Mouse (Mus musculus) spleen, postnatal 36 days (tissue): ENCODE data around the gene Lcn10.
"Not testable (repeated sequence)": the region's sequence is repeated elsewhere in the genome, so short reads cannot be mapped to it uniquely, and the experiment has no call there.

ENCODE experiments used
- DNase-seq, 2 experiments: peaks; one replicate each; pipeline ENCODE4 v3.0.0; 2022; ENCODE audit warnings: low spot score in 2 of 2, mixed read lengths in 1 of 2

Lcn10 gene

DNA sequence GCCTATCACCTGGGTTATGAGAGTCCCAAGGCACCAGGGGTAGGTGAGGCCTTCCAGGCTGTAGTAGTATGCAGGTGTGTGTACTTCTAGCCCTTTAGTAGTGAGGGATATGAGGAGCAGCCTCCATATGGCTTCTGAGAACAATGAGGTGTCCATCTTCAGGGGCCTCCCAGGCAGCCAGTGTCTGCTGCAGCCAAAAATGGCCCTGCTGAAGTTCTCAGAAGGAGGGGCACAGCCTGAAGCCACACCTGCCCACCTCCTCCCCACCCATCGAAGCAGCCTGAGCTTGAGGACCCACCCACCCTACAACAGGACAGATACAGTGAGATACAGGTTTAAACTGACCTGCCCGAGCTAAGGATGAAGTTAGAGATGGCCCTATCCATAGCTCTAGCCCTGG is at the start of gene Lcn10:
Gene Lcn10, plus strand, starts transcription at position 301 of the 400 bp plus-strand sequence.
- DNase-seq: no peak

DNA sequence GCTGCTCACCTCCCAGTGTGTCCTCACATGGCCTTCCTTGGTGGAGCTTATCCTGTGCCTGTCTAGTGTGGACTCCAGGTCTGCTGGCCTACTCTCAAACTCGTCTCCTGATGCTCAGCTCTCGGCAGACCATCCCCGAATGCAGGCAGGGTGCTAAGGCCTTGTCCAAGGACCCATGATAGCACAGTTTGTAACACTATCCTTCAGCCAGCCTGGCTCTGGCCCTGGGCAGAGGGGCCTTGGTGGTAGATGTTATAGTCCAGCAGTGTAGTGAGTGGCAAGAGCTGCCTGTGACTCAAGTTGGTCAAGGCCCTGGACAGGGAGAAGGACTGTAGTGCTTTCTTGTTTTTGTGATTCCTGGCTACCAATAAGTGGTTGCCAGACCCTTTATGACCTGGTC is 48.9 kb upstream of the Lcn10 start:
- no peak for DNase-seq

DNA sequence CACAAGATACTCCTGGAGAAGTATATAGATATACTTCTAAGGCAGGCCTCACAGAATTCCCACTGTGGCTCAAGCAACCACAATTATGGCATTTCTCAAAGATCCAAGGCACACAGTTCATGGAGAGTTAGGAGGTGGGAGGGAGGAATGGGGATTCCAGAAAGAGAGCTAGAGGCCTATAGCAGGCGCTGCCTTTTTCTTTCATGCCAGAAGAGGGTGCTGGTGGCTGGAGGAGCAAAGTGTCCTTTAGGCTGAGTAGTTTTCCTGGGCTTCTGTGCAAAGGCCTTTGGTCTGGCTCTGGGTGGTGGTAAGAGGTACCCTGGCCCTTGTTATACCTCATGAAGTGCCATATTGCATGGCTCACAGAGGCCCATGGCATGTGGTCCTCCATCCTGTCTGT is 48.5 kb upstream of the Lcn10 start:
- DNase-seq: no peak

DNA sequence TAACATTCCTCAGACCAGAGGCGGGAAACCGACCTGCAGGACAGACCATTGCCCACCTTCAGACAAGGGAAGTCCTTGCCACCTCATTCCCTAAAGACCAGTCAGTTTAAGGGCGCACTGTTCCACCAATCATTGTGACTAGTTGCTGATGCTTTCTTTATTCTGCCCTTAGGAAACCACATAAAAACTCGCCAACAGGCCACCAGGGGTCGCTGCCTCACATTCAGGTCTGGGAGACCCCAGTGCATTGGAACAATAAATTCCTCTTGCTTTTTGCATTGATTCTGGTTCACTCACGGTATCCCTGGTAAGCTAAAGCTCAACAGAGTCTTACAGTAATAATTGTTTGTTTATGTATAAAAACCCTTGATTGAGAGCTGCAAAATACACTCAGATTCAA is 42.6 kb upstream of the Lcn10 start:
- no peak for DNase-seq

DNA sequence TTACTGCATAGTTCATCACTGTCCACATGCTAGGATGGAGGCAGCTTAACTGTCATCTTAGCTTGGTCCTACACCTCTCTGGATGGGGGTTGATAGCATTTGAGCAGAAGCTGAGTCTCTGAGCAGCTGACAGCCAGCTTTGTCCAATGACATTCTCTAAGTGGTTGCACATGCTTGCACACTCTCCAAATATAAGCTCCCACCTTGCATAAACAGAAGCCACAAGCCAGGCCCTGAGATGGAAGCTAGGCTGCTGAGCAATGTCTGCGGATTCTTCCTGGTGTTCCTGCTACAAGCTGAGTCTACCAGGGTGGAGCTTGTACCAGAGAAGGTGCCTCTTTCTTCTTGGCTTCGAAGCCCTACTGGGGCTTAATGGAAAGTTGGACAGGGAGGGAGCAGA is 29.6 kb upstream of the Lcn10 start, which contains the start of gene Lcn8:
Gene Lcn8, plus strand, starts transcription at position 219 of the 400 bp plus-strand sequence.
- DNase-seq: no peak

DNA sequence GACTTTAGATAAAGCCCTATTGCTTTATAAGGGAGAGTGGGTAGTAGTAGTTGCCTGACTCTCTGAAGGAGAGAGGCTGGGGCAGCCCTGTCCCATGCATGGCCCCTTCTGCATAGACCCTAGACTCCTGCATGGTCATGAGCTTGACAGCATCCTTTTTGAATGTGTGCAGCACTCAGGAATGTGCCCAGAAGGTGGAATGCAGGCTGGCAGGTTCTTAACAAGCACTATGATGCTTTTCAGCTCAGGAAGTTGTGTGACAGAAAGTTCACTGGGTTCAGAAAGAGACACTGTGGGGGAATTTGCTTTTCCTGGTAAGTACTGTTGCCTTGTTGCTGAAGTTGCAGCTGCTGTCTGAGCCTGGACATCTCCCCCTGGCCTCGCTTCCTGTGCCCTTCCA is 28.0 kb upstream of the Lcn10 start:
- no peak for DNase-seq

DNA sequence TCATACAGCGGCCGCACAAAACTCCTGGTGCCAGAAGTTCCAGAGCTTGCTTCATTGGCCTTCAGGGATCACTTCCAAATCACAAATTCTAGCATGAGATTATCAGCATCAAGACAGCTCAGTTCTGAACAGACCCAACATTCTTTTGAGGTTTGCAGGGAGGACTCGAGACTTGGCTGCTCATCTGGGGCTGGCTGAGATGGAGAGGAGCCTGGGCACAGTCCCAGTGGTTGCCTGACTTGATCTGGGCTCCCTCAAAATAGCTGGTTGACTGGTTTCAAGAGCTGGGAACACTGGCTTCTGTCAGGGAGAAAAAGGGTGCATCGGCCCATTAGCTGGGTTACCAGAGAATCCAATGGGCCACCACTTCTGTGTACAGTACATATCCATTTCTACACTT is 25.8 kb upstream of the Lcn10 start:
- DNase-seq: no peak

DNA sequence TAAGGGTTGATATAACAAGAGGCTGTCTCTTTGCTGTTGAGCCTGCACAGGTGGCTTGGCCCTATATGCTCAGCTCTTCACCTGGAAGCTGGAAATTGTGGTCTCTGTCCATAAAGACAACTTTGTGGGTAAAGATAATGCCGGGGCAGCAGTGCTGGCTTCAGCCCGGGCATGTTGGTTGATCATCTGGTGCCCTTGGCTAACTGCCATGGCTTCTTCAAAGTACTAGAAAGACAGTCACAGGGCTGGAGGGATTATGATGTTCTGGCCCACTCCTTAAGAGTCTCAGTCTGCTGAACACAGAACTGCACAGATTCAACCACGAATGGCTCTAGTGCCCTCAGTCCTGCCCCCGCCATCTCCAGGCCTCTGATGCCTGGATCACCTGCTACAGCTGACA is 25.3 kb upstream of the Lcn10 start:
- no peak for DNase-seq

DNA sequence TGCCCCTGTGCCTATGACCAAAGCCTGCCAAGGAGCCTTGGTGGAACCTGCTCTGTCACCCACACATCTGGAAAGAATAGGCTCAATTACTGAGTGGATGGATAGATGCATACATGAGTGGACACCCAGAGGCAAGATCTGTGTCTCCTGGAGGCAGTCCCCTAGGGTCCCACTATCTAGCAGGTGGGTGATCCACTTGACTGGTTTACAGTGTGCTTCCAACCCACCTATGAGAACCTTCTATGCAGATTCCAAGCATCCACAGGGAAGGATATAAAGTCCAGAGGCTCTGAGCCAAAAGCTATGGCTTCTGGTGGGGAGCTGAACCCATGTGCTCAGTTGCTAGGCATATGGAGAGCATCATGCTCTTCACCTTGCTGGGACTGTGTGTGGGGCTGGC is 24.9 kb upstream of the Lcn10 start, which contains the start of gene Lcn5:
Gene Lcn5, plus strand, starts transcription at position 301 of the 400 bp plus-strand sequence.
- DNase-seq: no peak

DNA sequence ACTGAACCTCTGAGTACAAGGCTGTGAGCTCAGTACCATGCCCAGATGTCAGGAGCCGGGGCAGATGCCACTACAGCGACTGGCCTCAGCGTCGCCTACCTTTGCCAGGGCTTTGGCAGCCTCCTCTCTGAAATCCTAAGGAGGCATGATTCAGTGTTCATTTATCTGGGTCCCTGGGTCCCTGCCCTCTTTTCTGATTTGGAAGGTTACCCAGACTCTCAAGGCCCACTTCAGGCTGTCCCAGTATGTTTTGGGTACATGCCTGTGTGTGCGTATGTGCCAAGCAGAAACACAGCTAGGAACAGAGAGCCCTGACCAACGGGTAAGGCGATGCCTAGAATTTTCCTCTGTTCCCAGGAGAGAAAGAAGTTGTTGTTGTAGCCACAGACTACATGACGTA is 22.2 kb upstream of the Lcn10 start:
- DNase-seq: no peak

DNA sequence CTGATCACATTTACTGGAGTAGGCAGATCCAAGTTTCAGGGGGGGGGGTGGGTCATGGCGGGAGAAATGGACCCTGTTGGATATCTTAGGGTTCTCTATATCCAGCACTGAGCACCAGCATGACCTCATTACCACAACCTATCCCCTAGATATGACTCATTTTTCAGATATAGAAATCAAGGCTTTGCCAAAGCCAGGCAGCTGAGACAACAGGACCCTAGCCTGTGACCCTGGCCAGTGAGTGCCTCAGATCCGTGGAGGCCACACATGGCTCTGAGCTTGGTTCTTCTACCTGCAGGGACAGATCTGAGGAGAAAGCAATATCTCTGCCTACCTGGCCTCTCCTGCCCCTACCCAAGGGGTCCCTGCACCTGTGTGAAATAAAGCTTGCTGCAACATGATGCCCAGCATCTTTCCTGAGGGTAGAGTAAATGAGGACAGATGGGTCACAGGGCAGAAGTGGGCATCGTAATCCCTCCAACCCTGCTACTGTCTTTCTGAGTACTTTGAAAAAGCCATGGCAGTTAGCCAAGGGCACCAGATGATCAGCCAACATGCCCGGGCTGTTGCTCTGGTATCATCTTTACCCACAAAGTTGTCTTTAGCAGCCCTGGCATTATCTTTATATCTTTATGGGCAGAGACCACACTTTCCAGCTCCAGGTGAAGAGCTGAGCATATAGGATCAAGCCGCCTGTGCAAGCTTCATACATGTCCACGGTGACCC is 21.1 kb upstream of the Lcn10 start:
- DNase-seq: no peak

DNA sequence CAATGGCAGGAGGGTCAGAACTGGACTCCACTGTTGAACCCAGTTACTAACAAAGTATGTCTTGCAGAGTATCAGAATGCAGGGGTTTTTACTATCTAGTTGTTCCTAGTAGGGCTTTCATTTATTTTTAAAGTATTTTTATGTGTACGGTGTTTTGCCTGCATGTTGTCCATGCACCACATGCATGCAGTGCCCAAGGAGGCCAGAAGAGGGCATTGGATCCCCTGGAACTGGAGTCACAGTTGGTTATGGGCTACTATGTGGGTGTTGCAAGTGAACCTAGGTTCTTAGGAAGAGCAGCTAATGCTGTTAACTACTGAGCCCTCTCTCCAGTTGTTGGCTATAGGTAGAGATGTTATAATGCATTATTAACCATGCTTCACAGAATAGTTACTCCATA is 19.0 kb upstream of the Lcn10 start:
- DNase-seq: peak in 1 of 2 experiments; percentile 14

DNA sequence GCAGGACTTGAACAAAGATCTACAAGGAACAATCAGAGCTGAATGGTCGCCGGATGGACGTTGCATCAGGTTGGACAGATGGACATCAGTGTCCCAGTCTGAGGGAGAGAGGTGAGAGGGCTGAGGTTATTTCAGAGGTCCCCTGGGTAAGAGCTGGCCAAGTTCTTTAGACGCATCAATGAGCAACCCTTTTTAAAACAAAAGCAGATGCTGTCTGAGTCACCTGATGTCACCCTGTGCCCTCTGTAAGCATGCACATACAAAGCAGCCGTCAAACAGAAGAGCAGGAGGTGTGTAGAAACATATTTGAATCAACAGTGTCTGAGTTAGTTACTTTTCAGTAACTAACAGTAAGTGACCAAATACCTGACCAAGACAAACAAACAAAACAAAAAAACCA is 18.4 kb upstream of the Lcn10 start:
- no peak for DNase-seq

DNA sequence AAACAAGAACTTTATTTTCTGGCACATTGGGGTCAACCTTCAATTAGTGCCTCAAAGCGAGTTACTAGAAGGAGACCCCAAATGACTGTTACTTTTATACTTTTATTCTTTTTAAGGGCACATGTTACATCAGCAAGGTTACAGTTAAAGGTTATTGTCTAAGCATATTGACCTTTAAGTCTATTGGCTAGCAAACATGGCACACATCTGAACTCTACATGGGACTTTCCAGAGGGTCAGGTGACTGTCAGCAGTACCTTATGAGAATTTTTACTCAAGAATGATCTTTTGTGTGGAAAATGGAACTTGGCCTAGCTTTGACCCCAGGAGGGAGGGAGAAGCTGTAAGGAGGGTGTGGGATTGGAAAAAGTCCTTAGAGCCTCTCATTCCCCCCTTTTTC is 16.0 kb upstream of the Lcn10 start:
- no peak for DNase-seq

DNA sequence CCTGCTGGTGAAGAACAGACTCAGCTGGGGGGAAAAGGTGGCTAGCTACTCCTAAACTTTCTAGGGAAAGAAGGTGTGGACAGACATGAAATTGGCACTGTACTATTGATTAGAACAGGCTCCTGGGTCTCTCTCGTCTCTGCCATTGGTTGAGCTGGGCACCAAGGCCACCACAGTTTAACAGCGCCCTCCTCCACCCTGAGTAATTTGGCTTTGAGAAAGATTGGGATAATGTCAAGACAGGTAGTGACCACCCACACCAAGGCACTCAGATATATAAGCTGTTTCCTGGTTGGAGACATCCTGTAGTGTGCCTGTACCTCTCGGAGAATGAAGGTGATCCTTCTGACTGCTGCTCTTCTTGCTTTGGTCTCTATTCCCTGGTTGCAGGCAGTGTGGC is 6.0 kb upstream of the Lcn10 start, which contains the start of gene Lcn6:
Gene Lcn6, plus strand, starts transcription at position 301 of the 400 bp plus-strand sequence.
- DNase-seq: no peak

DNA sequence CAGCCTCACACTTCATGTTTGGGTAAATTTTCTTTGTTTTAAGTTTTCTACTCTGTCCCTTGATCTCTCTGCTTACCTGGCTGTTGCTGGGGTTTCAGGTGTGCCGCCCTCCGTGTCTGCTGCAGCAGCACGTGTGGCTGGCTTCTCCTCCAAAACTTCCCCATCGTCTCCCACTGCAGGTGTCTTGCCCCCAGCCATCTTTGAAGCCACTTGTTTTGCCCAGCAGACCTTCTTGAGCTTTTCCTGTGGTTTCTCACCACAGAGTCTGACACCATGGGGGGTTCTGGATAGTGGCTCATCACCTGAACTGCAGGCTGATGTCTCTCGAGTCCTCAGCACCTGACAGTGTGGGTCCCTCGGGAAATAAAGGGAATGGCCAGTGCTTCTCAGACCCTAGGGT is 3.0 kb upstream of the Lcn10 start:
- DNase-seq: no peak

DNA sequence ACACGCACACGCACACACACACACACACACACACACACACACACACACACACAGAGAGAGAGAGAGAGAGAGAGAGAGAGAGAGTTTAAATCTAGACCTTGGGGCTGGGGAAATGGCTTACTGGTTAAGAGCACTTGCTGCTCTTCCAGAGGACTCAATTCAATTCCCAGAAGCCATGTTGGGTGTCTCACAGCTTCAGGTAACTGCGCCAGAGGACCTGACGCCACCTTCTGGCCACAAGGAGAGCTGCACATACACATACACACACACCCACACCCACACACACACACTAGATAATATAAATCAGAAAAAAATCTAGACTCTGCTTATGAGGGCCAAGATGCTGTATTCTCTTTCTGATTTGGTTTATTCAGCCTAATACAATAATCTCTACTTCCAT is 4.4 kb downstream of the Lcn10 start:
- DNase-seq: no peak

DNA sequence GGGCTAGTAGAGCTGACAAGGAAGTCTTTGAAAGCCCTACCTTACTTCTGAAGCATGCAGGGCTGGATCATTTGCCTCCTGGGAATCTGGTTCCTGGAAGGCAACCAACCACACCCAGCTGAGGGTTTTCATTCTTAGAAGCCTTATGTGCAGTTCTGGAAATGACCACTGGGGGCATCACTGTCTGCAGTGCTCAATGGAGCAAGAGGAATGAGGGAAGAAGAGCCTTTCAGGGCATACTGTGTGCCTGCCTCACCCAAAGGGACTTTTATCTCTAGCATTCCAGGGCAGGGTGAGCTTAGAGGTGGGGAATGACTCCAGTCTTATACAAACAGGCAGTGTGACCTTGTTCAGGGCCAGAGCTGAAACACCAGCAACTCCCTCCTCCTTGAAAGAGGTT is 12.1 kb downstream of the Lcn10 start:
- peak in 1 of 2 experiments; percentile 14 for DNase-seq

DNA sequence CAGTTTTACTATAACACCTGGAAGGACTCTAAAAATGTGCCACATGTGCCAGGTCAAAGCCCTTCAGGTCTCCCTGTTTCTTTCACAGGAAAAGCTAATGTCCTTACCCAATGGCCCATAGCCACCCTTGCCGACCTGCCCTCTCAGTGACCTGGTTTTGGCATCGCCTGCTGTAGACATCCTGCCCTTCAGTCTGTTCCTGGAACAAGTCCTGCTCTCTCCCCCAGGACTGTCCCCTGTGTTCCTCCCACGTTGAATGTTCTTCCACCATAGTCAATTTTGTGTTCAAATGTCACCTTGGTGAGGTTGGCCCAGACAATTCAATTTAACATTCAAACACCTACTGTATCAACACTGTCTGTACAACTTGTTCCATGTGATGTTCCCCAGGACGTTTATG is 14.4 kb downstream of the Lcn10 start:
- DNase-seq: no peak

DNA sequence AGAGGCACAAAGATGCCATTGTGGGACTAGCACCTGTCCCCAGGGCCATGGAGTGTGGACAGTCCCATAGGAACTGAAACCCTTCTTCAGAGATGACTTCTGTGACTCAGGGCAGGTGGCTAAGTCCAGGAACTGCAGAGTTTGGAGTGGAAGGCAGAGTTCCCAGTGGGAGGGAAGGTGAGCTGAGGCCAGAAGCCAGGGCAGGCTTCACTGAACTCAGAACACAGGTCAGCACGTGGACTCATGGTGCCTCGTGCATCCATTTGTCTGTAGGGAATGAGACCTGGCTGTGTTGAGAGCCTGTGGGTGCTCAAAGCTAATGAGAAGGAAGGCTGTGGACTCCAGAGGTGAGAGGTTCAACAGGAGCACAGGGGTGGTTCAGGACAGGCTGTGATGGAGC is 16.2 kb downstream of the Lcn10 start:
- DNase-seq: no peak

DNA sequence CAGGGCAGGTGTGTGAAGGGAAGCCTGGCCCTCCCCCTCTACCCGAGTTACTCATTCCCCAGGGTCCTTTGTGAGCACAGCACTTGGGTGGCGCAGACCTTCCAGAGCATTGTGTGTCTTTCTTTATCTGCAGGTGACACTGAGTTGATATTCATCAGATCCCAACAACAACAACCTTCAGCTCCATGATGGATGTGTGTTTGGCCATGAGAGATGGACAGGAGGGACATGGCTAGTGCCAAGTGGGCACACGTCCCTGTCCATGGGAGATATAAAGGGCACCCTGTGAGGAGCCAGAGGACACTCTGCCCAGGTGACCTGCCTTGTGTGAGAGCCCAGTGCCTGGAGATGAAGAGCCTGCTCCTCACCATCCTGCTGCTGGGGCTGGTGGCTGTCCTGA is 17.2 kb downstream of the Lcn10 start, which contains the start of gene Obp2a:
Gene Obp2a, plus strand, starts transcription at position 301 of the 400 bp plus-strand sequence.
- DNase-seq: not testable (repeated sequence)

DNA sequence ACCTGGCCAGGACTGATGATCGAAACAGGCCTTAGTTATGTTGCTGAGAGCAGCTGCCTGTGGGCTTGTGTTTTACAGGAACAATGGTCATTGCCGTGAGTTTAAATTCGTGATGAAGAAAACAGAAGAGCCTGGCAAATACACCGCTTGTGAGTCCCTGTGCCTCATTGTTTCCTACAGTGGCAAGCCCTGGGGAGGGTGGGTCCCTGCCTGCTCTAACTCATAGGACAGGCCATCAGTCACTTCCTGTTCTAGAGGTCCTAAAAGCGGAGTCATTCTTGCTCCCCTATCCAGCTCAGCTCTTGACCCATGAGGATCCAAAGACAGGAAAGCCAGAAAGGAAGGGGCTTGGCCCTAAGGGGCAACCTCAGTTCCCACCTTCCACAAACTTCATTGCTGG is 18.5 kb downstream of the Lcn10 start:
- no peak for DNase-seq

DNA sequence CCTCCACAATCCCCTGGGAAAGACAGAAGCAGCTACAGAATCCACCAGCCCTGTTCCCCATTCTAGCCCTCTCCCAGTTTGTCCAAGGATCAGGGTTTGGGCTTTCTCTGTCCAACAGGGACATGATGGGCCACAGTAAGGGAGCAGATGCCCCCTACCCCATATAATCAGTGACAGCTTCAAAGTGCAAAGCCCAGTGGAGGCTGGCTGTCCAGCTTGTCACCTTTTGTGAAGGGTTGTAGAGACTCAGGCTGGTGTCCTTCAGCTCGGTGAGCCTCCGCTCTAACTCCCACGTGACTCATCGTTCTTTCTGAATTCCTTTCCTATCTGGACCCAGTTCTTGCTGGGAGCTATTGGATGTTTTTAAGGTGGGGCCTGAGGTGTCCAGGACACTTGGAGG is 21.2 kb downstream of the Lcn10 start:
- DNase-seq: no peak
